Mouse (Mus musculus): ENCODE data around the gene Vwa5b1.
A peak's percentile ranks its signal among the peaks of the same experiment; 100 is the strongest.

Gene Vwa5b1

DNA sequence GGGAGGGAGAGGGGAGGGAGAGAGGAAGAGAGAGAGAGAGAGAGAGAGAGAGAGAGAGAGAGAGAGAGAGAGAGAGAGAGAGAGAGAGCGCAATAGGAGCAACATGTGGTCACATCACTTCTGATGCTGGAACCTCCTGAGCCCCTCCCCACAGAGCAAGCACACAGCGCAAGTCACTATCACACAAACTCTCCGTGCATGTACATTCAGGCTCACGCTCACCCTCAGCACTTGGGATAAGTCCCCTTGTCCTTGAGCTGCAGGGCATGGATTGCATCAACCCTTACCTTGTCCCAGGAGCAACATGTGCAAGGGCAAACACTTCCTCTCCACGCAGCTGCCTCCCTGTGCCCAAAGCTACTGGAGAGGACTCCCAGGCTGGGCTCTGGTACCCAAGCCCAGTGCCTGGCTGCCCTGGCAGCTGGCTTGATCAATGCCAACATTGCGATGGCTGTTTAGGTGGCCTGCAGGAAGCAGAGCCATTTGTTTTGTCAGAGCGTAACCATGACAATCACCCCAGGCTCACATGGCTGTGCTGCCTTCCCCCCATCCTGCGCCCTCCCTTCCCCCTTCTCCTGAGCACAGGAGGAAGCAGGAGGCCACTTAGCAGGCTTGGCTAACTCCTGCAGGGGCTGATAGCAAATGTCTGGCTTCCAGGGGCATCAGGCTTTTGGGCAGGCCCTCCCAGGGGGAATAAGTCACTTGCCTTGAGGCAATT is at the start of gene Vwa5b1:
Vwa5b1 (minus strand) TSS at position 457 of the 718 bp plus-strand sequence.
- DNase-seq (ENCODE audit: low spot score in 2 of 2): no peak

DNA sequence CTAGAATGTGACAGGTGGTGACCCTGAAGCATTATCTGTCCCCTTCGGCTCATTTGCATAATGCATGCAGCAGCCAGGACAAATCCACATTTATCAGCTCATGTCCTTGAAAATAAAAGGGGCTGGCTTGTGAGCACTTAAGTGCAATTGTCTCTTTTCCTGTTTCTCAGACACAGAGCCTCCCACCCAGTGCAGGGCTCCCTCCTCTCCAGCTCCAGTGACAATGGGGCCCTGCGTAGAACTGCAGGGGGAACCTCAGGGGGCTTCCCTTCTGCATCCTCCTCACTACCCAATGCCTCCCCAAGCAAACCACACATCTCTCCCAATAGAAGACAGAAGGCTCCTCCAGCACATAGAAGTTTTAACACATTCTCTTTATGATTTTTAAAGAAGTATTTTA is 47.1 kb upstream of the Vwa5b1 start:
- DNase-seq (ENCODE audit: low spot score in 2 of 2): no peak

DNA sequence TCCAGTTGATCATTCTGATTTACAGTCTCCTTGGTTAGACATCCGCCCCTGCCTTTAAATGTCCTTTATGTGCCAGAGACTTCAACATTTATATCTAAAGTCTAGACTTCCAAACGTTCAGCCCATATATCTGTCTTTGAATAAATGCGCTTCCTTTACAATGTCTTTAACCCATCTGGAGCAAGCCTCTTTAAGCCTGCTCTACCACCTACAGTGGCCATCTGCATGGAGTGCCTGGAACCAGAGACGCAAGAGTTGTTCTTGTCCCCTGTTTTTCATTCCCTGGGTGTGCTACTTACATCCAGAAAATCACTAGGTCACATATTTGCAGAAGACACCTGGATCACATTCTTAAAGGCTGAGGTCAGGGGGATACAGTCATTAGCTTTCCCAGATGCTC is 44.4 kb upstream of the Vwa5b1 start:
- no peak for DNase-seq (ENCODE audit: low spot score in 2 of 2)

DNA sequence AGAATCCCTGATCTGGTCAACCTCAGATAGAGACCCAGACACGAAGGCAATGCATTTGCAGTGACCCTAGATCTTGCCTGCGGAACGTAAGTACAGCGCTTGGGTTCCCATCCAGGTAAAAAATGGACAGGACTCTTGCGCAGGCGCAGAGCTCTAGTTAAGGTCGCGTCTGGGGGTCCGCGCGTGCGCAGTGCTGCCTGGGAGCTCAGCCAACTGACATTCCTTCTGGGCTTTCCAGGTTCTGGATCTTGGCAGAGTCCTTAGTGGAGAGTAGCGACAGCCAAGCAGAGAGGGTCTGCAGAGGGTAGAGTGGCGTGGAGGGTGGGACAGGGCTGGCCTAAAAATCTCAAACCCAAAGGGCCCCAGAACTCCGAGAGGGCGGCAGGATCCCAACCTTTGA is 41.9 kb upstream of the Vwa5b1 start:
- peak; percentile 42 to 60 for DNase-seq (ENCODE audit: low spot score in 2 of 2)

DNA sequence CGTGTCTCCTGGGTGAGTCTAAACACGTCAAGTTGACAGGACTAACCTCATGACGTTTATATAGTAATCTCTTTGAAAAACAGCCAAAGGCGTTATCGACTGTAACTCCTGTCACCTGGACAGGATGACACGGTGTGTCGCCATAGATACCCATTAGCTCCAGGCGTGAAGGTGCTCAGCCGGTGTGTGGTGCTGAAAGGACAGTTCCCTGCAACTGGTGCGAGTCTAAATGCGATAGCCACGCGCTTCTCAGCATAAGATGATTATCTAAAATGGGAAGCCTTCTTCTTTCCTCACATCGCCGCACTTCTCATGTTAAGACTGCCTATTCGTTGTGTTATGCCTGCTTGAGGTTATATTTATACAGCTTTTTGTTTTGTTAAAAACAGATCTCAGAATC is 40.8 kb upstream of the Vwa5b1 start:
- DNase-seq (ENCODE audit: low spot score in 2 of 2): no peak

DNA sequence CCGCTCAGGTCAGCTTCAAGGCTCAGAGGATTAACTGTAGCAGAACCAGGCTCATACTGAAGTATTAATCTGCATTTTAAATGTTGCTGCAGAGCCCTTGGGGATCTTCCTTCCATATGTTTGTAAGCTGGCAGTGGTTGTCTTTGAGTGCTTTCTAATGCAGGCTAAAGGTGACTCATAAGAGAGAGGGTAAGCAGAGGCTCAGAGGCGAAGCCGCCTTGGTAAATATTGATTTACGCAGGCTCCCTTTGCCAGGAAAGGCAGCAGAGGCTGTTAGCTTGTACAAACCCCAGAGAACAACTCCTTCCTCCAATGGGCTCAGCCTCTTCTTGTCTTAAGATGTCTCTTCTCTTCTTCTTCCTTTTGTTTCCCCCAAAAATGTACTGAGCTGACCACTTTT is 36.5 kb upstream of the Vwa5b1 start:
- DNase-seq (ENCODE audit: low spot score in 2 of 2): no peak

DNA sequence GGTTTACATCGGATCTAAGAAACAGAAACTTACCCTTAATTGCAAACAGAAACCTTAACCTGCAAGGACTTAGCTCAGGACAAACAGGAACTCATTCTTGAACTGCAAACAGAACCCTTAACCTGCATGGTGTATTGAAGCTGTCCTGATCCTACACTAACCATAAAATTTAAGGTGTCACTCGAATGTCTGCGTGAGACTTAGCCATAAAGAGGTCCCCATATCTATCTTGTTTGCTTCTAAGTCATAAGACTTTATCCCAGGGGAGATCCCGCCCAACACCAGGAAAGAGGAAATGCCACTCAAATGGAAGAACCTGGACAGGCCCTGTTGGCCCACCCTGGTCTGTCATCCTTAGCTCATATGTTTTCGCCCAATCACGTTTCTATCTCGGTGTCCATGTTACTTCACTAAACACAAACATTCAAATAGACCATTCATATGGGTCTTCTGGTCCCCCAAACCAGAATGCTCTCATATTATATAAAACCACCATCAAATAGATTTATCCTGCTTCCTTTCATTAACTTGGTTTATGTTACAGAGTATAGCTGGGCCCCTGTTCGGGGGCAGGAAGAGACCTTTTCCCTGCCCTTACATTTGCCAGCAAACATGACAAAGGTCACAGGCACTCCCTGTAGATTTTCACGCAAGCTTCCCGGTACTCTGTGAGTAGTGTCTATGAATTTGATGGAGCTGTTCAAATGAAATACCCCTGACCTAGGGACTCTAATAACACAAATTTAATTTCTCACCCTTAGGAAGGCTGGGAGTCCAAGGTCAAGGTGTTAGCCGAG is 34.6 kb upstream of the Vwa5b1 start:
- no peak for DNase-seq (ENCODE audit: low spot score in 2 of 2)

DNA sequence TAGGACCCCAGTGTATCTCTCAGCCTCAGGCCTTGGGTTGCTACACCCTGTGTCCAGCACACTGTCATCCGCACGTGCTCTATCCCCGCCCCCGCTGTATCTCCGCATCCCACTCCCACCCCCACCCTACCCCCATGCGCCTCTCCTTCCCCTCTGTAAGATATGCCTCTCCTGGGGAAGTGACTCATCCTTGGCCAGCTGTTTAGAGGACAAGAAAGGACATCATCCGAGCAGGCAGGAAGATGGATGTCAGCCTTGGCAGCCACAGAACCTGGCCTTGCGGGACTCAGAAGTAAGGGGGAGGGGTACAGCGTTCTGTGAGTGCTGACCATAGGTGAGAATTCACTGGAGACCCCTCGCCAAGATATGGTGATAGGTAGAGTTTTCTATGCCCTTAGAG is 30.8 kb upstream of the Vwa5b1 start:
- no peak for DNase-seq (ENCODE audit: low spot score in 2 of 2)

DNA sequence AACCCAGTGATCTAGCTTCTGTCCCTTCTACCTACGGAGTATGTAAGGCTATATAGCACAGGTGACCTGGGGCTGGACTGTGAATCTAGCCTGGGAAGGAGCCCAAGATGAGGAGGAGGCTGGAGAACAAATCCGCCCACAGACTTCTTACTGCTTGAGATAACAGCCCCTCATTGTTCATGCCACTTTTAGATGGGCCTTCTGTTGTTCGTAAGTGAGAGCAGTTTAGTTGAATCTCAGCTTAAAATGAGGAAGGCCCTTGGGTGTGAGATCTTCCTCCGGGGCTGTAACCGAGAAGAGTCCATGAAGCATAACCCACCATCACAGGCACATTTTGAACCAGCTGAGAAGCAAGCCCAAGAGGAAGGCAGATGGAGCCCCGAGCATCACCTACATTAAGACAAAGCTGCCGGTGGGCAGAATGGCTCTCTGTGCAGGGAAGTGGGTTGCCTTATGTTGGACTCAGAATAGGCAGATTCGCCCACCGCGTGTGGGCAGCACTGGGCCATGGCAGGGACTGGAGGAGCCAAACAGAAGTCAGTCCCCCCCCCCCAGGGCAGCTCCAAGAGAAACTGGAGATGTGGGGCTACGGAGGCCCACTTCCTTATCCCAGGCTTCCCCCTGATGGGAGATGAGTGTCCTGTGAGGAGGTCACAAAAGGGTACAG is 24.4 kb upstream of the Vwa5b1 start:
- DNase-seq (ENCODE audit: low spot score in 2 of 2): peak in 1 of 2 experiments; percentile 24

DNA sequence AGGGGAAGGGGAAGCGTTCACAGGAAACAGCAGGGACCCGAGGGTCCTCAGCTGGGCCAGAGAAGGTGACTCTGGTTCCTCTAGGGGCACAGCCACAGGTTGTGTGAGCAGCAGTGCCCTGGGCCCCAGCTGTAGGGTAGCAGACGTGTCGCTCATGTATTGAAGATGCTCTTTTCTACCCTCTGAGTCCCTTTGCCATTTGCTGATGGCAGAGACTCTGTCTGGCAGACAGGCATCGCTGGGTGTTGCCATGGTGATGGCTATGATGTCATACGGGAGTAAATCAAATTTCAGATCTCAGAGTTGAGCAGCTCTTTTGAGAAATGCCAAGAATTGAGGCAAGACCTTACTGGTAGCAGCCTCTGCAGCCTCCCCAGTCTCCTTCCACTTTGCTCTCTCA is 17.4 kb upstream of the Vwa5b1 start:
- DNase-seq (ENCODE audit: low spot score in 2 of 2): no peak

DNA sequence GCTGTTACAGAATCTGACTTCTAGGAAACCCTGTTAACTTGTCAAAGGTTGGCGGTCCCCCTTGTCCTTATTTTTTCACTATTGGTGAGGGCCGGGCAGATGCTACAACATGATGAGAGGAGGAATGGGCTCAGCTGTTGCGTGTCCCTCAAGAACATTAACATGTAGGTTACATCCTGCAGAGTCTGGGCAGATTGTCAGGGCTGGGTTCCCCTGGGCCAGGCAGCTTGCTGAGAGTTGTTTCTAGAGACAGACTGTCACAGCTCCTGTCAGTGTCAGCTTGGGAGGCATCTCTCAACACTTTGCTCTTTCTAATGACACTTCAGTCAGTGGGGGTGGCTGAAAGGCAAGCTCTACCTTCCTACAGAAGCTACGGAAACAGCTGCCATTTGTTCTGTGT is 16.2 kb upstream of the Vwa5b1 start:
- no peak for DNase-seq (ENCODE audit: low spot score in 2 of 2)

DNA sequence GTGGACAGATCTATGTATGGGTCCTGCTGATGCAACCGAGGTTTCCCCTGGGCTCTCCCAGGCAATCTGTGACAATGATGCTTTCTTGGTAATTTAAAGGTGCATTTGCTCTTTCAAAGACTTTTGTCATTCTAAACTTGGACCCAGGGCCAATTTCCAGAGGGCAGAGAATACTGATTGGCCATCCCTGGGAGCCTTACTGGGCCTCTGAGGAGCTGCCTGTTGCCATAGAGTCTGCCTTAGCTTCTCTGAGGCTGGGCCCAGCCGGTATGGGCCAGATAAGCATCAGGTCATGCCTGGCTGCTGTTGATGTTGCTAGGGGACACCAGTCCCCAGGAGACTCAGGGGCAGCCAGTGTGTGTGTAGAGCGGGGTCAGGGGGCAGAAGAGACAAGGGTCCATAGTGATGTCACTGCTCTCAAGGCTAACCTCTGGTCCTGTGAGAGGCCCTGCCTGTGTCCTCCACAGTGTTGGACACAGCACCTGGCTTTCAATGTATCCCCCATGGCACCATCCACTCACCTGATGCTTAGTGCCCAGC is 12.5 kb upstream of the Vwa5b1 start:
- no peak for DNase-seq (ENCODE audit: low spot score in 2 of 2)

DNA sequence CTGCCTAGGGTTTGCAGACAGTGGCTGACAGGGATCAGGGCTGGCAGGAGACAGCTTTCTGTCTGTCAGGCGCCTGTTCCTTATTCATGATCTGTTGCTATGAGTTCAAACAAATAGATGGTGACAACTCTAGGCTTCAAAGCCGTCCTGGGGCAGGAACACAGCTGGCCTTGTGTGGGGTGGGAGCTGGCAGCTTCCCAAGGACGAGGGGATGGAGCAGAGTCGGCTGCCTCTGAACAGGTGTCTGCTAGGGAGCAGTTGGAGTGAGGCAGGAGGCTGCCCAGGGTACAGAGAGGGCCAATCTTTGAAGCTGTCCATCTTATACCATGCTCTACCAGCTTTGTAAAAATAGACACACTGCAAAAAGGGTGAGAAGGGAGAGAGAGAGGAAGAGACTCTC is 6.6 kb upstream of the Vwa5b1 start:
- DNase-seq (ENCODE audit: low spot score in 2 of 2): no peak

DNA sequence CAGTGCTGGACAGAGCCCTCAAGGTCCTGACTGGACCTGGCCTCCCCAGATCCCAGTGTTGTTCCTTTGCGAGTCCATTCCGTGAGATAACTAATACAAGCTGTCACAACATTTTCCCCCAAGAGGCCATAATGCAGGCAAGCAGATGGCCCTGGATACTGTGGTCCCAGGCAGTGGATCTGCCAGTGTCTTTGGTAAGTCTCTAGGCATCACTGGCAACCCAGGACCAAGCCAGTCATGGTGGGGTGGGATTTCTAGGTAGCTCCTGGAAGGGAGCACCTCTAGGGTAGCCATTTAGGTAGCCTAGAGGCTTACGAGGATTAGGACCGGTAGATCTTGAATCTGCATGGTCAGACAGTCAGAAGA is 445 bp upstream of the Vwa5b1 start:
- no peak for DNase-seq (ENCODE audit: low spot score in 2 of 2)

DNA sequence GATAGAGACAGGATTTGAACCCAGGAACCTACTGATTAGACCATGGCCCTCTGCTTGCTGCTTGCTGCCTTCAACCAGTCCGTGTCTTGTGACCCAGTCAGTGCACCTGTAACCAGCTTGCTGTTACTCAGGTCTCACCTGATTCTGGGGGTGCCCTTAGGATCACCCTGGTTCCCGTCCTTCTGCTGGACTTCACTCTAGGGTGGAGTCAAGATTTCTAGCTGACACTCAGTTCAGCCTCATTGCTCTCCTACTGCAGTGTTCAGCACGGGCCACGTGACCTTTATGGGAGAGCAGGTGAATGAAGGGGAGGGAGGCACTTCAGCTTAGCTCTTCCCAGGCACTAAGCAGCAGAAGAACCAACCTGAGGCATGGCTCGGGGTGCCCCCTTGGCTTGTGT is 7.4 kb downstream of the Vwa5b1 start:
- DNase-seq (ENCODE audit: low spot score in 2 of 2): no peak

DNA sequence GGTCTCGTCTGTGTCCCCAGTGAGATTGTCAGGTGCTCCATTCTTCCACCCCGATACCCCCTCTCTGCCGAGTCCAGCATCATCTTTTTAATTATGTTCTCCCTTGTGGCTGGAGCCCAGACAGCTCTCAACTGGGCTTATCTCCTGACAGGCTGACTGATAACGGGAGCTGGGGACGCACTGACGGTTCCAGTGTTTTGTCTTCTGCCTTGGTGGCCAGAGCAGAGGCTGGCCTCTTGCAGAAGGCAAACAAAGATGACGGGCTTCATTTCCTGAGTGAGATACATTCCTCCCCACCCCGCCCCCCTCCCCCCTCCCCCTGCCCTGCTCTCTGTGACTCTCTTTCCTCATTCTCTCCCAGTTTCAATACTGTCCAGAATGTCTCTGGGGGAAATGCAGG is 21.2 kb downstream of the Vwa5b1 start:
- DNase-seq (ENCODE audit: low spot score in 2 of 2): no peak

DNA sequence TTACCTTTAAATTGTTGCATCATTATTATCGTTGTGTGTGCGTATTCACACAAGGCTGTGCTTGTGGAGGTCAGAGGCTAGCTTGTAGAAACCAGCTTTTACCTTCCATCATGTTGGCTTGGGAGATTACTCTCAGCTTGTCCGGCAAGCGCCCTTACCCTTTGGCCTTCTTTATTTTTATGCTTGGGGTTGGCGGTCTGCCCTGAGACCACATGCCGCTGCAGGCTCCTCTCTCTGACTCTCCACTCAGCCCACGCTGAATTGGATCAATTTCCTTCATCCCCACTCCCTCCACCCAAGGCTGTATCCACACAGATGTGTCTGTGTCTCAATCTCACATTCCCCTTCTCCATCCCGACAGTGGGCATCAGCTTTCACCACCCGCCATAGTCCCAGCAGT is 33.8 kb downstream of the Vwa5b1 start:
- DNase-seq (ENCODE audit: low spot score in 2 of 2): no peak

DNA sequence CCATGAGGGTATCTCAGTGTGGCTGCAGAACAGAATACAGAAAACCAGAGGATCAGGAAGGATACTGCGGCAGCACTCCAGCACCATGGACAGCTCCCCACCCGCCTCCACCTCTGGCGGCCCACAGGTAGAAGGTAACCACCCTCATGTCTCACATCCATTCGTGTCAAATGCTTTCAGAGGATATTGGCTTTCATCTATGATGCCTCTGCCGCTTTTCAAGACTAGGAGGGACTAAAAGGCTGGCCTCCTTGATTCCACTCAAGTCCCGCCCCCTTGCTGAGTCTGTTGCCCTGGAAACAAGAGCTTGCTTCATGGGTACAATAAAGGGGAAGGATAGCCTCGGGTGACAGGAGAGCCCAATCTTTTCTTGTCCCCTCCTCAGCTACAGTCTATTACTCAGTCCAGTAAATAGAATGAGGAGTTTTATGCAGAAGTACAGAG is 37.8 kb downstream of the Vwa5b1 start:
- no peak for DNase-seq (ENCODE audit: low spot score in 2 of 2)

DNA sequence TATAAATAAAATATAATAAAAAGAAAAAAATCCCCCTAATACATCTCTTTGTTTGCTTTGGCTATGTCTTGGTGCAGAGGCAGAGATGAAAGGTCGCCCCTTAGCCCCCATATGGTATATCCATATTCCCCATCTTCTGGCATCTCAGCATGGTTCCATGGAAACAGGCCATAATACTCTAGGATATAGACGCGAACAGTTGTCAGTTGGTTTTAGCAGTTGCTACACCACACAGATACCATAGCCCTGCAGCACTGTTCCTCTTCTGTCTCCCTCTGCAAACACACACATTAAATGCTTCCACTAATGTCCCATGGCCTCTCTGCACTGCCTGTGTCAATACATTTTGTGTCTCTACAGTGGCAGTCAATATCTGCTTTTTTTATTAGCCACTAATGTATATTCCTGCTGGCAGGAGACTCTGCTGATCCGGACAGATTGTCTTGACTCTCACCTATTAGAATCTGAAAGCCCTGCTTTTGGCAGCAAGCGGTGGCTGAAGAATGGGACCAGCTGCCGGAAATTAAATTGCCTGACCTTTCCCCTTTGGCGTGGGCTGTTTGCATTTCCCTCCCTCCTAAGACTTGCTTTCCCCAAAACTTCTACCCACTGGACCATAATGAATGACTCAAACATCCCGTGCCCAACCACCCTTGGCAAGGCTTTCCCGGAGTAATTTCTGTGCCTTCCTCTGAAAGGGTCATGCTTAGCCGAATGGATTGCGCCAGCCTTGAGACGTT is 39.1 kb downstream of the Vwa5b1 start:
- no peak for DNase-seq (ENCODE audit: low spot score in 2 of 2)

DNA sequence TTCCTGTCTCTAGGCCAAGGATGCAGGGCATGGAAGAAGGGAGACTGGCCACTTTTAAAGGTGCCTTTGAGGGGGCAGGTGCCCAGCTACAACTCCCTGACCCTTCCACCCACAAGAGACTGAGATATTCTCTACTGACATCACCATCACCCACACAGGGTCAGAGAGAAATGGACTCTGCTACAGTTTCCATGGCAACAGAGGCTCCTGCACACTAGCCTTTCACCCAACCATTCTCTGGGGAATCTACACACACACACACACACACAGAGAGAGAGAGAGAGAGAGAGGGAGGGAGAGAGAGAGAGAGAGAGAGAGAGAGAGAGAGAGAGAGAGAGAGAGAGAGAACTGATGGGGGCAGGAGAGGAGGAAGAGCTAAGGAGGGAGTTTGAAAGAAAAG is 50.7 kb downstream of the Vwa5b1 start:
- DNase-seq (ENCODE audit: low spot score in 2 of 2): no peak

DNA sequence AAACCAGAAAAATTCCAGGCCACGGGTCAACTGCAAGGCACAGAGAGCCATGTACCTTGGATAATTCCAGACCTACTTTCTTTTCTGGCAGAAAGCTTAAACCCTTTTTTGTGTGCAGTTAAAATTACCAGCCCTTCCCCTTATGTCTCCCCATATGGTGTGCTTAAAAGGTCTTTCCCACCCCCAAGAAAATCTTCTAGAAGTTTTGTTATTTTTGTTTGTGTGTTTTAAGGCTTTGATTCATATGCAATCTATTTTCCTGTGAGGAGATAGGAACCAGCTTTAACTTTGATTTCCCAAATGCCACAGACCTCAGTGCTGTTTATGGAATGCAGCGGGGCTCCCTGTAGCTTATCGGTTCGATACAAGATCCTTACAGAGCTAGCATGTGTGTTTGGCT is 53.2 kb downstream of the Vwa5b1 start:
- no peak for DNase-seq (ENCODE audit: low spot score in 2 of 2)

DNA sequence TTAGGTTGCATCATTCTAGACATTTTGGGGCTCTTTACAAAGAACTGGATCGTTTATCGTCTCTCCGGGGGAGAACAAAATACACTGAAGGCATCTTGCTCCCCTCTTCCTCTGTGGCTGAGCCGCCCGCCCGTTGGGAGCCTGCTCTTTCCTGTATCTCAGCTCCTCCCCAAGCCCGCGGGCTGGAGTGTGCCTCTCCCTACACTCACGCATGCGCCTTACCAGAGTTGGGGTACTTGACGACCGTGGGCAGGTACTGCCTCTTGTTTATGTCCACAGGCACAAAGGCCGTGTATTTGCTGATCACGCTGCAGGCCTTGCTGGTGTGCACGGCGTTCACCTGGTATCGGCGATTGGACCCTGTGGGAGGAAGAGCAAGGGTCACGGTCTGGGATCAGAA is 57.3 kb downstream of the Vwa5b1 start:
- no peak for DNase-seq (ENCODE audit: low spot score in 2 of 2)

All from frontal cortex, postnatal 25 days (tissue).